Mouse (Mus musculus): ENCODE measurements around the gene Depdc1b.

Depdc1b gene

GRCm38 (mm10) chr13:108354804-108355552 lies 38.8 kb downstream of the Depdc1b start:
- no peak for DNase-seq (ENCODE audit: low read depth)

GRCm38 (mm10) chr13:108357362-108357761 lies 41.2 kb downstream of the Depdc1b start:
- DNase-seq (ENCODE audit: low read depth) = no peak

- no peak for DNase-seq (ENCODE audit: low read depth)
Measured at GRCm38 (mm10) chr13:108358228-108358627, 42.1 kb downstream of the Depdc1b start.

- no peak for DNase-seq (ENCODE audit: low read depth)
Measured at GRCm38 (mm10) chr13:108367496-108367895, 51.4 kb downstream of the Depdc1b start.

- DNase-seq (ENCODE audit: low read depth) = no peak
Measured at GRCm38 (mm10) chr13:108370241-108370941, 54.3 kb downstream of the Depdc1b start.

- DNase-seq (ENCODE audit: low read depth) = no peak
Measured at GRCm38 (mm10) chr13:108371352-108371921, 55.3 kb downstream of the Depdc1b start.

- no peak for DNase-seq (ENCODE audit: low read depth)
Measured at GRCm38 (mm10) chr13:108373231-108373630, 57.1 kb downstream of the Depdc1b start.

GRCm38 (mm10) chr13:108376637-108377036 lies 60.5 kb downstream of the Depdc1b start:
- DNase-seq (ENCODE audit: low read depth) = no peak

GRCm38 (mm10) chr13:108381161-108381560 lies 65.0 kb downstream of the Depdc1b start:
- DNase-seq (ENCODE audit: low read depth) = no peak

GRCm38 (mm10) chr13:108383051-108383450 lies 66.9 kb downstream of the Depdc1b start:
- no peak for DNase-seq (ENCODE audit: low read depth)

- no peak for DNase-seq (ENCODE audit: low read depth)
Measured at GRCm38 (mm10) chr13:108386058-108386457, 69.9 kb downstream of the Depdc1b start.

- DNase-seq (ENCODE audit: low read depth) = peak; percentile 30
Measured at GRCm38 (mm10) chr13:108390565-108390964, 74.4 kb downstream of the Depdc1b start.

GRCm38 (mm10) chr13:108403197-108403596 lies 87.1 kb downstream of the Depdc1b start:
- no peak for DNase-seq (ENCODE audit: low read depth)

- DNase-seq (ENCODE audit: low read depth) = no peak
Measured at GRCm38 (mm10) chr13:108404372-108404771, 88.2 kb downstream of the Depdc1b start.

GRCm38 (mm10) chr13:108415464-108415863 lies 99.3 kb downstream of the Depdc1b start:
- no peak for DNase-seq (ENCODE audit: low read depth)

GRCm38 (mm10) chr13:108418741-108419507 lies 102.8 kb downstream of the Depdc1b start:
- DNase-seq (ENCODE audit: low read depth) = no peak

GRCm38 (mm10) chr13:108426322-108426721 lies 110.2 kb downstream of the Depdc1b start:
- DNase-seq (ENCODE audit: low read depth) = no peak

- no peak for DNase-seq (ENCODE audit: low read depth)
Measured at GRCm38 (mm10) chr13:108428809-108429208, 112.7 kb downstream of the Depdc1b start.

- DNase-seq (ENCODE audit: low read depth) = no peak
Measured at GRCm38 (mm10) chr13:108429623-108430022, 113.5 kb downstream of the Depdc1b start.

GRCm38 (mm10) chr13:108431776-108432175 lies 115.6 kb downstream of the Depdc1b start:
- DNase-seq (ENCODE audit: low read depth) = no peak

GRCm38 (mm10) chr13:108435687-108436086 lies 119.6 kb downstream of the Depdc1b start:
- no peak for DNase-seq (ENCODE audit: low read depth)

- no peak for DNase-seq (ENCODE audit: low read depth)
Measured at GRCm38 (mm10) chr13:108437424-108437823, 121.3 kb downstream of the Depdc1b start.
